Mouse (Mus musculus): ENCODE measurements at regions not wholly inside any gene's neighbourhood (a gene's known extent, or its start where the extent isn't known, plus 50 kb on each side); places are given as distances from the start of the nearest gene placed in this dataset.

DNA sequence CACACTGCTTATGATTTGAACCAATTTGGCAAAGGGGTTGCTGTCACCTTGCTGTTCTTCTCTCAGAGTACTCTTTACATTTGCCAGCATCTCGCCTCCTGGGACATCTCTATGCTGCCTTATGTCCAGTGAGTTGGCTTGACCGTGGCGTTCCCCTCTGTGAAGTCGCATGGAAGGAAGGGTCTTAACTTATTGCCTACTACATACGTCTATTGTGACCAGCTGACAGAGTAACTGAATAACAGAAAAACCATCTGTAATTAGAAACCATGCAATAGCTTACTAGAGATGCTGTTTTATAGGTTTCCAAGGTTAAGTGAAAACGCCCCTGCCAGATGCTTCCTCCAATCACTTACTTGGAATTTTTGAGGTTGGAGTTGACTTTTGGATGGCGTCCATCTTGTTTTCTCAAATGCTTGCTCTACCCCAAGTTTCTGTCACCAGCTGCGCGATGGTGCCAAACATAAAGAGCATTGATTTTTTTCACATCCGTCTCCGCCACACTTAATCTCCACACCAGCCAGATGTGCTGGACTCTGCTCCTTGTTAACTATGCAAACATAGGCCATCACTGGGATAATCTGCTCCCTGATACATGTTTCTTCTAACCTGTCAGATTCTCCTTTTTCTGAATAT lies 241.7 kb upstream of the Nt5e start:
- no peaks in the 10 kb centered on the region for H3K9me3 ChIP-seq (replicated peaks)
- 88% methylated on average over 11 of the region's 11 CpGs for WGBS
- no peak overlapping the region for H3K4me3 ChIP-seq

DNA sequence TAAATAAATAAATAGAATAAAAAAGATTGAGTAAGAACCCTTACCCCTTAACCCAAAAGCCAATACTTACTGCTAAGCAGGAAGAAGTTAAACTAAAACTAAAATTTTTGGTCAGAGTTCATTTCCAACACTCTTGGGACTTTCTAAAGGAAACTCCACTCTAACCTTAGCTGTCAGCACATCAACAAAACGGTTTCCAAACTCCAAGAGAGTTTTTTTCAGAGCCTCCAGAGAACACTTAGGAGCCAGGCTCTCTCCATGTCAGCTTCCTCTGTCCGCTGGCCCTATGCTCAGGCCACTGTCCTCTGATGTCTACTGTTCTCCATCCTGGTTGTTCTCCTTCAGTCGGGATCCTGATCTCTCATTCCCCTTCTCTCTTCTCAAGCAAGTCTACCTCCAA lies 241.1 kb upstream of the Nt5e start:
- ATAC-seq (ENCODE audit: low FRiP score): no peak
- H3K27ac ChIP-seq: no peak overlapping the region

More for the DNA sequence above, 241.7 kb upstream of the Nt5e start:
- no peak overlapping the region for H3K27ac ChIP-seq
- no peaks in the 10 kb centered on the region for H3K4me1 ChIP-seq
- H3K27me3 ChIP-seq: no peaks in the 10 kb centered on the region
- no peaks in the 10 kb centered on the region for H3K36me3 ChIP-seq
- ATAC-seq (ENCODE audit: low FRiP score): no peak
- H3K4me2 ChIP-seq (replicated peaks): no peak overlapping the region
- H3K9ac ChIP-seq: no peak overlapping the region

DNA sequence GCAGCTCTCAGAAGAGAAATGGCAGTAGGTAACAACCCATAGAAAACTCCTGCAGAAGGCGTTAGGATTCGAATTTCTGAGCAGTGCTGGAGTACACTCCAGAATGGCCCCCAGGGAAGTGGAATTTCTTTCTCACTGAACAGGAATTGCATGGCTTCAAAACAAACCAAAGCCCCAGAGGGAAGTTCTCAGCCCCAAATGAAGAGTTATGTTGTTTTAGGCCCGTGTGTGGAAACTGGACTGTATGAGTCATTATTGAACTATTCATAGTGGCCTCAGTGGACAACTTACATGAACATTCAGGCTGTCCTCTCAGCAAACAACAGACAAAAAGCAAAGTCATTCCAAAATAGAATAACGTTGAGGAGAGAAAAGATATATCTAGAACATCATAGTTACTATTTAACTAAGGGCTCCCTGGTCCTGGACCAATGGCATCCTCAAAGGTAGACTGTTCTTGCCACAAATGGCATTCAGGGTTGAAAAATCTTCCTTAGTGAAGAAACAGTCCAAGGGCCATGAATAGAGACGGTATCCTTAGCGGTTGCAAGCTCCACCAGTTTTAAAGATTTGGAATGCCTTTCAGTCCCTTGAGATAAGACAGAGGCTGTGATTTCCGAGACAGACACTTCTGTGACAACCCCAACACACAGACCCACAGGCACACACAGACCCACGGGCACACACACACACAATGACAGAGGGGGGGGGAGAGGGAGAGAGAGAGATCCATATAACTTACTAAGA lies 235.0 kb upstream of the Nt5e start:
- H3K27me3 ChIP-seq: no peaks in the 10 kb centered on the region
- H3K9ac ChIP-seq: no peak overlapping the region
- H3K4me2 ChIP-seq (replicated peaks): no peak overlapping the region
- 69% methylated on average over 8 of the region's 8 CpGs for WGBS
- H3K4me1 ChIP-seq: no peaks in the 10 kb centered on the region
- ATAC-seq (ENCODE audit: low FRiP score): no peak
- H3K27ac ChIP-seq: no peak overlapping the region
- no peaks in the 10 kb centered on the region for H3K9me3 ChIP-seq (replicated peaks)
- no peak overlapping the region for H3K4me3 ChIP-seq
- no peaks in the 10 kb centered on the region for H3K36me3 ChIP-seq

More for the DNA sequence above, 241.1 kb upstream of the Nt5e start:
- Histone ChIP-seq H3K9me3 (replicated peaks) (no peaks in the 10 kb centered on the region), H3K27me3 (no peaks in the 10 kb centered on the region), H3K4me1 (no peaks in the 10 kb centered on the region), H3K36me3 (no peaks in the 10 kb centered on the region), H3K4me3 (no peak overlapping the region), H3K4me2 (replicated peaks) (no peak overlapping the region), H3K9ac (no peak overlapping the region)
- 72% methylated on average over 3 of the region's 3 CpGs for WGBS

DNA sequence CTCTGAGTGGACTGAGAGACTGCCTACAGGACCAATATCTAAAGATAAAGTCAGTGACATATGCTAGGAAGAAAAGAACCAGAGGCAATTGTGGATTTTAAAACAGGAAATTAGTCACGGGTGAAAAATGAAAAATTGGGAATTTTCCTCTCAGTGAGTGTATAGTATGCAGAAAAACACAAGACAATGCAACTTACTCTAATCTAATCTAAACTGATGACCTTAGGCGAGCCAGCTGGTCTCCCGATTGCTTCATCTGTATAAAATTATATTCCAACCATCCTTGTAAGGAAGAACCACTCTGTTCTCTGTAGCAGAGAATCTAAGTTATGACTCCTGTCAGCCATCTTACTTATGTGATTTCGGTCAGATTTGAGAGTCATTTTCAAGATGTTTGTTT lies 234.4 kb upstream of the Nt5e start:
- H3K9me3 ChIP-seq (replicated peaks): no peaks in the 10 kb centered on the region
- H3K27ac ChIP-seq: no peak overlapping the region
- no peaks in the 10 kb centered on the region for H3K27me3 ChIP-seq
- ATAC-seq (ENCODE audit: low FRiP score): no peak
- no peak overlapping the region for H3K4me3 ChIP-seq
- H3K4me1 ChIP-seq: no peaks in the 10 kb centered on the region
- H3K9ac ChIP-seq: no peak overlapping the region
- H3K36me3 ChIP-seq: no peaks in the 10 kb centered on the region
- H3K4me2 ChIP-seq (replicated peaks): no peak overlapping the region
- 87% methylated on average over 4 of the region's 4 CpGs for WGBS

GRCm38 (mm10) chr9:88113094-88113493 lies 213.9 kb upstream of the Nt5e start:
- Histone ChIP-seq H3K4me1 (no peaks in the 10 kb centered on the region), H3K4me3 (no peak overlapping the region), H3K27me3 (no peaks in the 10 kb centered on the region), H3K27ac (no peak overlapping the region), H3K36me3 (no peaks in the 10 kb centered on the region), H3K9ac (no peak overlapping the region), H3K9me3 (replicated peaks) (no peaks in the 10 kb centered on the region), H3K4me2 (replicated peaks) (no peak overlapping the region)
- 70% methylated on average over 1 of the region's 1 CpGs for WGBS
- ATAC-seq (ENCODE audit: low FRiP score): no peak

- Histone ChIP-seq H3K9ac (no peak overlapping the region), H3K4me3 (no peak overlapping the region), H3K4me2 (replicated peaks) (no peak overlapping the region), H3K9me3 (replicated peaks) (no peaks in the 10 kb centered on the region), H3K4me1 (no peaks in the 10 kb centered on the region), H3K27me3 (no peaks in the 10 kb centered on the region), H3K27ac (no peak overlapping the region), H3K36me3 (no peaks in the 10 kb centered on the region)
- WGBS: 88% methylated on average over 5 of the region's 5 CpGs
- ATAC-seq (ENCODE audit: low FRiP score): no peak
These were observed 206.5 kb upstream of the Nt5e start for GRCm38 (mm10) chr9:88120536-88120935.

DNA sequence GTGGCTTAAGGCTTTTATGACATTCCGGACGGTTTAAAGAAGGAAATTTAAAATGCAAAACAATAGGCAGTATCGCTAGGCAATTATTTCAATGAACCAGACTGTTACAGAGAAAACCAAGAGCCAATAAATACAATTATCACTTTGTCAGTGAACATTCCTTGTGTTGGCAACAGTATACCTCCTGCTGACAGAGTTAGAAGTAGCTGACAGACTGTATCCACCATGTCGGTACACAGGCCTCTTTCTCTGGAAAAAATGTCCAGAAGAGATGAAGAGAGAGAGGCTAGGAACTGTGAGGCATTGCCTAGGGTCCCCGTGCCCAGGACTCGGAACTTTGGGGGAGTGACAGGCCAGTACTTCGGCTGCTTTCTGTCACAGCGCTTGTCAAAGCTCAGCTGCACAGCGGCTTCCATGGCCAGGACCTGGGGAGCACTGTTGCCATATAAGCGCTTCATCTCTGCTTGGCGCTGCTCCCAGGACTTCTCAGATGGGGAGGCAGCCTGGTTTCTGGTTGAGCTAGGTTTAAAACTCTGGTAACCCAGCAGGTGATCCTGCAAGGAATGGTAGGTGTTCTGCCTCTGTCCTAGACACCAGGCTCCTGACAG lies 205.9 kb upstream of the Nt5e start:
- Histone ChIP-seq H3K27ac (no peak overlapping the region), H3K36me3 (no peaks in the 10 kb centered on the region), H3K4me1 (no peaks in the 10 kb centered on the region), H3K9me3 (replicated peaks) (no peaks in the 10 kb centered on the region), H3K4me3 (no peak overlapping the region), H3K27me3 (no peaks in the 10 kb centered on the region), H3K4me2 (replicated peaks) (no peak overlapping the region), H3K9ac (no peak overlapping the region)
- no peak for ATAC-seq (ENCODE audit: low FRiP score)
- WGBS: 85% methylated on average over 11 of the region's 11 CpGs

GRCm38 (mm10) chr9:88124322-88125005 lies 202.5 kb upstream of the Nt5e start:
- H3K27ac ChIP-seq: no peak overlapping the region
- WGBS: 86% methylated on average over 9 of the region's 9 CpGs
- no peak for ATAC-seq (ENCODE audit: low FRiP score)
- no peaks in the 10 kb centered on the region for H3K4me1 ChIP-seq
- H3K4me2 ChIP-seq (replicated peaks): no peak overlapping the region
- no peaks in the 10 kb centered on the region for H3K9me3 ChIP-seq (replicated peaks)
- no peaks in the 10 kb centered on the region for H3K27me3 ChIP-seq
- no peak overlapping the region for H3K4me3 ChIP-seq
- no peak overlapping the region for H3K9ac ChIP-seq
- H3K36me3 ChIP-seq: no peaks in the 10 kb centered on the region

- Histone ChIP-seq H3K4me3 (no peak overlapping the region), H3K27ac (no peak overlapping the region), H3K9me3 (replicated peaks) (no peaks in the 10 kb centered on the region), H3K4me1 (no peaks in the 10 kb centered on the region), H3K4me2 (replicated peaks) (no peak overlapping the region), H3K36me3 (no peaks in the 10 kb centered on the region), H3K27me3 (no peaks in the 10 kb centered on the region), H3K9ac (no peak overlapping the region)
- 77% methylated on average over 6 of the region's 6 CpGs for WGBS
- ATAC-seq (ENCODE audit: low FRiP score): no peak
These were observed 163.8 kb upstream of the Nt5e start for GRCm38 (mm10) chr9:88163025-88163780.

DNA sequence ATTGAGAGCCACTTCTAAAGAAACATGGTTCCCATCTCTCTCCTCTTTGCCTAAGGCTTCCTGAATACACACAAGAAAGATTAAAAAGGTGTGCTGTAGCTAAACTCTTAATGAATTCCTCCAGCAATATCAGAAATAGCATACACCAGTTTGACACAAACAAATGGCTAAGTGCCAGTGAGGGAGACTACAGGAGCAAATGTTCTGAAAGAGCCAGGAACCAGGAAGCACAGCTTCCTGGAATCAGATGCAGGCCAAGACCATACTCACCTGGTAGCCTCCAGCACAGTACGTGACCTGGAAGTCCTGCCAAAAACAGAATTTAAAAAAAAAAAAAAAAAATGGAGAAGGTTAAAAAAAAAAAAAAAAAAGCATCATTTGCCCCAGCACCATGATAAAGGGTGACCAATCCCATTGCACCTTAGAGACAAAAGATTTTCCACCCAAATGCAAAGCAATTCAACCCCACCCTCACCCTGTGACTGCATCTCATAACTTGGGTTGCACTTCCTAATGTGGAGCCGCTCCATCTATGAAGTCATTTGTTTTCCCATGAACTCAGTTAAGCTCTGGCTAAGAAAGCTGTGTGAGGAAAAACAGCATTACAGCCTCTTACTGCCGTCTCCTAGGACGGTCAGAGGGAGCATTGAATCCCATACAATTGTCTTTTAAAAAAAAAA lies 149.3 kb upstream of the Nt5e start:
- Histone ChIP-seq H3K27me3 (no peaks in the 10 kb centered on the region), H3K27ac (no peak overlapping the region), H3K9ac (no peak overlapping the region), H3K4me3 (no peak overlapping the region), H3K9me3 (replicated peaks) (no peaks in the 10 kb centered on the region), H3K4me2 (replicated peaks) (no peak overlapping the region), H3K36me3 (no peaks in the 10 kb centered on the region), H3K4me1 (no peaks in the 10 kb centered on the region)
- no peak for ATAC-seq (ENCODE audit: low FRiP score)
- WGBS: 76% methylated on average over 4 of the region's 4 CpGs

DNA sequence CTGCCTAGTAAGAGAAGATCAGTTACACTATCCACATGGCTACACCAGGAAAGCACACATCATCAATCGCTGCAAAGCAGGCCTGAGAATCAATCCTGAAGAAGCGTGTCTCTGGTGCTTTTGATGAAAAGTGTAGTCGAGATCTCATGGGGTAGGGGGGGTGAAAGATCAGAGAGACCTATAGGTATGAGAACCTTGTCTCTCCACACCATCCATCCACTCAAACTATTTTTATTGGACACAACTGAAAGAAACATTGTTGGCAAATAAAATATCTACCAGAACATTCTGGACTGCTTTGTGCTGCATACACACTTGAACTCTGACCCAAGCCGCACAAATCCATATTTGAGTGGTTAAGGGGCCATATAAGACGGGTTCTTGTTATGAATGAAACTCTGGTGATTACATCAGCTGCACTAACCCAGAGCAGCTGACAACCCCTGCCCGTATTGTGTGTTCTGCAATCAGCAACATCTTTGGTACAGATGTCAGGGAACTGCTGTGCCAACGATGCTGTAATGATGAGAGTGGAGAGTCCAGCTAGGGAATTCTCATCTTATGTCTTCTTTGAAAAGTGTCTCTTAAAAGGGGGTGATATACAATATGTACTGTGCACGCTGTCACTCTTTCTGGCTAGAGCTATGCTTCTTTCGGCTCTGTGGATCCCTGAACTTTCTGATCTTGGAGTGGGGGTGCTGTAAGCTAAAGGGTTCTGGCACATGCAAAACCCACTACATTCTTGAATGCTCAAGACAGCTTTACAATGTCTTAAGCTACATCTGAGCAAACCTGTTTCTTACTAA lies 145.6 kb upstream of the Nt5e start:
- no peaks in the 10 kb centered on the region for H3K9me3 ChIP-seq (replicated peaks)
- ATAC-seq (ENCODE audit: low FRiP score): no peak
- H3K4me2 ChIP-seq (replicated peaks): no peak overlapping the region
- H3K27me3 ChIP-seq: no peaks in the 10 kb centered on the region
- H3K36me3 ChIP-seq: no peaks in the 10 kb centered on the region
- 81% methylated on average over 9 of the region's 9 CpGs for WGBS
- no peak overlapping the region for H3K27ac ChIP-seq
- H3K4me3 ChIP-seq: no peak overlapping the region
- H3K4me1 ChIP-seq: no peaks in the 10 kb centered on the region
- no peak overlapping the region for H3K9ac ChIP-seq
